Mouse (Mus musculus): ENCODE measurements around the gene Mug2. TPM values are rescaled to one million over a fixed set of nuclear protein-coding genes. Genes with fewer than 3 reads are reported as not detected.
"Not testable (repeated sequence)": the region's sequence is repeated elsewhere in the genome, so short reads cannot be mapped to it uniquely, and the experiment has no call there.

The Mug2 gene
- not detected in 2 replicates for polyA plus RNA-seq (2016; fragmentation: Nextera tagmentation; extraction: Ambion mirVana)

DNA sequence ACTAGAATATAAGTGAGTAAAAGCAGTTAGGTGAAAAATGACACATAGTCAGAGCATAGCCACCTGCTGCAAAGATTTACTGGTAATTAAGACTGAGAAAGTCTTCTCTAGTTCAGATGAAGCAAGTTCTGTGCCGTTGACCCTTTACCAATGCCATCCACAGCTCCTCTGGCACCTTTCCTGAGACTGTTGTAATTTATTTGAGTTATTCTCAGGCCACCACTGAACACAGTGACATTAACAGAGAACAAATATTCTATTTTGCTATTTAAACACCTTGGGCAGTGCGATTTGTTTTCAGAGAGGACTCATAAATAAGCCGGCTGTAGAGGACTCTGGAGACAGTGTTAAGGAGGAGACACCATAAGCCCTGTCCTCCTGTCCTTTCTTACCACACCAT lies at the start of gene Mug2:
Gene Mug2, plus strand, starts transcription at position 301 of the 400 bp plus-strand sequence.
- H3K9me3 ChIP-seq; ATAC-seq (ENCODE audit: insufficient number of reproducible peaks, insufficient read depth, low FRiP score, low TSS enrichment); H3K9ac ChIP-seq; H3K4me3 ChIP-seq; H3K27me3 ChIP-seq; H3K27ac ChIP-seq; H3K4me1 ChIP-seq; H3K36me3 ChIP-seq; H3K4me2 ChIP-seq (replicated peaks): not testable (repeated sequence)
- no CpG with 5 or more reads among the region's 3 CpGs for WGBS

DNA sequence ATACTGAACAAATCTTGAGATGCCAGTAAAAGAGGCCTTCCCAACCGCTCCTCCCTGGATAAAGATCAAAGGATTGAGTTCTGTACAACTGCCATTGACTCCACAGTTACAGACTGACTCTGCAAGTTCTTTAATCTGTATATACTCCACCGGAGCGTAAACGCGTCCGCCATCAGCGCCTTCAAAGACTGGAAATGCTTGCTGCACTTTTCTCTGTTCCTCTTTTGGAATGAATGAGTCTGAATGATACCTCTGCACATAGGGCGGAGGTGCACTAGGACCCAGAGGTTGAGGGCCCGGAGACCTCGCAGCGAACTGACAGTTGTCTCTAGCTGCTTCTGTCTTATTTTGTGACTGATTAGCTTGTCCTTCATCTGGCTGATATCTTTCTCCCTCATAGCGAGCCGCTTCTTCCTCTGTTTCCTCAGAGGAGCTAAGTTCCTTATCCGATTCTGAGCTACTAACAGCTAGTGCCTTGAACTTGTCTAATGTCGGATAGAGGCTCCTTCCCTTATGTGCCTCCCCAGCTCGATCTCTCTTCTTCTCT lies 48.7 kb upstream of the Mug2 start:
- not testable (repeated sequence) for H3K4me1 ChIP-seq; H3K9ac ChIP-seq; H3K4me2 ChIP-seq (replicated peaks); H3K4me3 ChIP-seq; H3K9me3 ChIP-seq; ATAC-seq (ENCODE audit: insufficient number of reproducible peaks, insufficient read depth, low FRiP score, low TSS enrichment); H3K27me3 ChIP-seq; H3K36me3 ChIP-seq; H3K27ac ChIP-seq
- 90% methylated on average over 16 of the region's 16 CpGs for WGBS

DNA sequence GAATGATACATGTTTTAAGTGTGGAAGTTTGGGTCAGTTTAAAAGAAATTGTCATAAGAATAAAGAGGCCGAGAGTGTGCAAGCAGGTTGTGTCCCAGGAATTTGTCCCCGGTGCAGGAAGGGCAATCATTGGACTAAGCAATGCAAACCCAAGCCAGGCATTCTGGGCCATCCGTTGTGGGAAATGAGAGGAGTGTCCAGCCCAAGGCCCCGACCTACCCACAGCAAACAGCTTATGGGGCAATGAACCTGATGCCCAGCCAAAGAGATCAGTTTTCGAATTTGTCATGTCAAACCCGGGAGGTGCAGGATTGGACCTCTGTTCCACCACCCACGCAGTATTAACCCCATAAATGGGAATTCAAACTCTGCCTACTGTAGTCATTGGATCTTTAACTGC lies 30.9 kb upstream of the Mug2 start:
- no peaks in the 10 kb centered on the region for H3K4me1 ChIP-seq
- no peak for ATAC-seq (ENCODE audit: insufficient number of reproducible peaks, insufficient read depth, low FRiP score, low TSS enrichment)
- no peak overlapping the region for H3K4me3 ChIP-seq
- H3K27me3 ChIP-seq, result no peaks in the 10 kb centered on the region
- WGBS, result 80% methylated on average over 7 of the region's 7 CpGs
- no peaks in the 10 kb centered on the region for H3K36me3 ChIP-seq
- no peak overlapping the region for H3K4me2 ChIP-seq (replicated peaks)
- no peak overlapping the region for H3K9ac ChIP-seq
- H3K9me3 ChIP-seq, result no peaks in the 10 kb centered on the region
- no peak overlapping the region for H3K27ac ChIP-seq

DNA sequence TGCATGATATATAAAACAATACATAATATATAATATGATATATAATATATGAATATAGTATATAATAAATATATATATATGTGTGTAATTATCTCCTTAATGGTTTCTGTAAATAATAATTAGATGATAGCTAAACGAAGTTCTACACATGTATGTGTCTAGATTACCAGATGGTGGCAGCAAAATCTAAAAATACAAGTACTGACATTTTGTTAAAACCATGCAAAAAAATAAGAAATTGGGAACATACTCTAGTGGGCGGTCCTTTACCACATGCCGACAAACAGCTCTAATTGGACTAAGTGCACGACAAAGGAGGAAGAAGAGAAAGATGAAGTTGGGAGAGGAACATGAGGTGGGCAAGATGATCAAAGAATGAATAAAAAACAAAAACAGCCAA lies 94.3 kb downstream of the Mug2 start:
- no peaks in the 10 kb centered on the region for H3K27me3 ChIP-seq
- peaks cover 9% of the 10 kb centered on the region; the same call in 1 of the 2 replicates for H3K9me3 ChIP-seq
- ATAC-seq (ENCODE audit: insufficient number of reproducible peaks, insufficient read depth, low FRiP score, low TSS enrichment), result no peak
- H3K36me3 ChIP-seq, result no peaks in the 10 kb centered on the region
- H3K27ac ChIP-seq, result no peak overlapping the region
- H3K4me1 ChIP-seq, result no peaks in the 10 kb centered on the region
- no peak overlapping the region for H3K9ac ChIP-seq
- no peak overlapping the region for H3K4me3 ChIP-seq
- no peak overlapping the region for H3K4me2 ChIP-seq (replicated peaks)
- WGBS, result 77% methylated on average over 4 of the region's 4 CpGs

DNA sequence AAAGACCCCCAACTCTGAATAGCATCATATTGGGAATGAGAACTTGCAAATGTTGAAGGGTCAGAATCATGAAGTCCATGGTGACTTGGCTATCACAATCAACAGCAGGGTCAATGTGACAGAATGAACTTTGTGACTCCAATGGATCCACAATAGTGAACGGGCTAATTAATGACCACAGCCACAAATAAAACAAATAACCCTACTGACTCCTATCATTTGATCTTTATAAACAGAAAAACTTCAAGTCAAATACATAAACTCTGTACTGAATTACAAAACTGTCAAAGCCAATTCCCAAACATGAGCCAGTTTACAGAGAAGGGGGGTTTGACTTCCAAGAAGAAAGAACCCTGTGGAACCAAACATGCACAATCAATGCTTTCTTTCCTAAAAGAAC lies 95.1 kb downstream of the Mug2 start:
- no peaks in the 10 kb centered on the region for H3K27me3 ChIP-seq
- WGBS, result 73% methylated on average over 1 of the region's 1 CpGs
- no peak overlapping the region for H3K4me2 ChIP-seq (replicated peaks)
- no peak overlapping the region for H3K4me3 ChIP-seq
- H3K9ac ChIP-seq, result no peak overlapping the region
- H3K9me3 ChIP-seq, result peaks cover 9% of the 10 kb centered on the region; the same call in 1 of the 2 replicates
- H3K36me3 ChIP-seq, result no peaks in the 10 kb centered on the region
- no peaks in the 10 kb centered on the region for H3K4me1 ChIP-seq
- no peak for ATAC-seq (ENCODE audit: insufficient number of reproducible peaks, insufficient read depth, low FRiP score, low TSS enrichment)
- no peak overlapping the region for H3K27ac ChIP-seq

DNA sequence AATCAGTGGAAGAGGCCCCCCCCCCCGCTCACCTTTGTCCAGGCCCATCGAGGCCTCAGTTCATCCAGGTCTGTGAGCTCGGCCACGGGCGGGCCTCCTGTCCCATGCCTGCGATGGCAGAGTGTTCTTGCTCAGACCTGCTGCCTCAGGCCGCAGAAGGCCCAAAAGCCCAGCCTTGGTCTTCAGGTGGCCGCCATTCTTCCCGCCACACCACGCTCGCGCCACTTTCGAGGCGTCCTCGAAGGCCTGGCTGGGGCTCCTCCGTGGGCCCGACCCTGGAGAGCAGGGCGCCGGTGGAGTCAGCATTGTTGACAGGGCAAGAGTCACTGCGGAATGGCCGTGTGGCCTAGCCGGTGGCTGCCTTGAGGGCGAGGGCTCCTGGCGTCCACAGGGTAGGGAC lies 110.4 kb downstream of the Mug2 start:
- 90% methylated on average over 24 of the region's 24 CpGs for WGBS
- Histone ChIP-seq H3K4me1 (no peaks in the 10 kb centered on the region), H3K4me3 (no peak overlapping the region), H3K36me3 (no peaks in the 10 kb centered on the region), H3K9ac (no peak overlapping the region), H3K4me2 (replicated peaks) (no peak overlapping the region), H3K9me3 (peaks cover 11% of the 10 kb centered on the region; the same call in 1 of the 2 replicates), H3K27me3 (no peaks in the 10 kb centered on the region), H3K27ac (no peak overlapping the region)
- ATAC-seq (ENCODE audit: insufficient number of reproducible peaks, insufficient read depth, low FRiP score, low TSS enrichment), result no peak

DNA sequence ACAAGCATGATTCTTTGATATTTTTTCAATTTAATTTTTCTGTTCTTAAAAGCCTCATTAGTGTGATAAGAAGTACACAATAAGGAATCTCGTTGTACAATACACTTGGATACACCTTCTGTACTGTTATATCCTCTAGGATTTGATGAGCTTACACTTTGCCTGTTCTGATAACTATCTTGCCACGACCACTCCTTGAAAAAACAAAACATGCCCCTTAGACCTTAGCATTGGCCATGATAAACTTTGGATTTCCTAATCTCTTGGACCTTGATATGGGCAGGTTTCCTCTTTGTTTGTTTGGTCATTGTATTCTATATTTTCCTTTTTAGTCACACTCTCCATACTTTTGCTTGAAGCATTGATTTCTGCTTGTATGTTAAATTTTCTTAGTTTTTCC lies 123.0 kb downstream of the Mug2 start:
- H3K9me3 ChIP-seq, result peaks cover 7% of the 10 kb centered on the region; the same call in 1 of the 2 replicates
- no peak for ATAC-seq (ENCODE audit: insufficient number of reproducible peaks, insufficient read depth, low FRiP score, low TSS enrichment)
- 67% methylated on average over 2 of the region's 2 CpGs for WGBS

More for the DNA sequence above, 123.0 kb downstream of the Mug2 start:
- Histone ChIP-seq H3K4me2 (replicated peaks) (no peak overlapping the region), H3K4me1 (no peaks in the 10 kb centered on the region), H3K4me3 (no peak overlapping the region), H3K27ac (no peak overlapping the region), H3K36me3 (no peaks in the 10 kb centered on the region), H3K27me3 (no peaks in the 10 kb centered on the region), H3K9ac (no peak overlapping the region)

Other genes starting within 250 kb of the Mug2 start
- gene Mug1, start 168.2 kb upstream of the Mug2 start, polyA plus RNA-seq (2016; fragmentation: Nextera tagmentation; extraction: Ambion mirVana), result not detected in 2 replicates